Mouse (Mus musculus): ENCODE data around the gene Lima1. TPM values are rescaled to one million over a fixed set of nuclear protein-coding genes. Genes with fewer than 3 reads are reported as not detected.

The Lima1 gene
- total RNA-seq, 2 experiments from 2014 or later, result 18.6 to 18.7 TPM

DNA sequence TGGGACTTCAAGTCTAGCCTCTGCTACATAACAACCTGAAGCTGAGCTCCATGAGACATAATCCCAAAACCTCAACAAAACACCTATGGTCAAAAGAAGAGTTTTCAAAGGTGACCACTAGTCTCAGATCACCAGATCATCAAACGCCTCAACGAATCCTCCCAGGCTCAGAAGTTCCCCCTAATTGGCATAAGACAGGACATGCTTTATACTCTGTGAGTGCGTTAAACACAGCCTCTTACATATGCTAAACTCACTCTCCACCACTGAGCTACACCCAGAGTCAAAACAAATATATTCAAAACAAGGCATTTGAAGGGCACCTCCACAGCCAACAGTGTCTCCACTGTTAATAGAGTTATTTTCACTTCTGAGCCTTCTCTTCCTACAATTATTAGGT lies 2.7 kb downstream of the Lima1 start:
- no peak for DNase-seq (ENCODE audit: low spot score in 2 of 2)

GRCm38 (mm10) chr15:99867654-99868053 lies 7.6 kb downstream of the Lima1 start:
- DNase-seq (ENCODE audit: low spot score in 2 of 2), result no peak

DNA sequence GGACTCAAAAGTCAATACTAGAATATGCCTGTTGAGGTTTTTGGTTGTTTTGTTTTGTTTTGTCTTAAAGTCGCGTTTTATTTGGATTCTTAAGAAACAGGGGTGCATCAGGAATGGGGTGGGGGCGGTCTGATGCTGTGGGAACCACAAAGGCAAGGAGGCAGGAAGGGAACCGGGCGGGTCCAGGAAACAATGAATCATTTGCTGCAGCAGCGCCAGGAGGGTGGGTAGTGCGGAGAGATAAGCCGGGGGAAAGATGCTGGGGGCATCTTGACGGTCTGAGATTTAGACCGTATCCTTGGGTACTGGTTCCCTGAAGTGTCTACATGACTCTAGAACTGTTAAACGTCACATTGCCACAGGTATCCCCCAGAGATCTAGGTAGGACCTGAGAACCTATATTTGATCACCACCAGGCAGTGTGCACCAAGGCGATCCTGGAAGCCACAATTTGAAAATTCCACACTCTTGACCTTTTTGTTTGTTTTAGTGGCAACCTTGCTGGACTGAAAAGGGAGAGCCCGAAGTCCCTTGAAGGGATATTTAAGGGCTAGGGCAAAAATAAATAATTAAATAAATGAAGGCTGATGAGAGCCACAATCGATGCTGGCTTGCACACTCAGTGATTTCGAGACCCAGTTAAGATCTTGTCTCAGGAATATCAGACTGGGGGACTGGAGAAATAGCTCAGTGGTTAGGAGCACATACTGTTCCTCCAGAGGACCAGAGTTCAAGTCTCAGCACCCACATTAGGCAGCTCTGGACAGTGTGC lies 8.6 kb downstream of the Lima1 start:
- no peak for DNase-seq (ENCODE audit: low spot score in 2 of 2)

GRCm38 (mm10) chr15:99865942-99866341 lies 9.3 kb downstream of the Lima1 start:
- peak in 1 of 2 experiments; percentile 36 for DNase-seq (ENCODE audit: low spot score in 2 of 2)

DNA sequence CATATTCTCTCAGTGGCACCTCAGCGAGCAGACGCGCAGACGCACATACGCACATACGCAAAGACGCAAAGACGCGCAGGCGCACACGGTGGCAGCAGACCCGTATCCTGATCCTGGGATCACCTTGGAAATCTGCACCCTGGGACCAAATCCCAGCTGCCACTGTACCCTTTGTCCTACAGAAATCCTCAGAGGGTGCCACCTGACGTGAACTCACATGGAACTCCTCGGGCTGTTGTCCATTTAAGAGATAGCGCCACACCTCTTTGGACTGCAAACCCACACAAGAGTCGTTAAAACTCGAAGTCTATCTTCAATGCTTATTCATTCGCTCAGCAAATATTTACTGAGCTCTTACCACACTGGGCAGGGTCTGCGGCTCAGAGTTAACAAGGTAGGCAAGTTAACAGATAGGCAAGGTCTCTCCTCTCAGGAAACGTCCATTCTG lies 9.7 kb downstream of the Lima1 start:
- no peak for DNase-seq (ENCODE audit: low spot score in 2 of 2)

GRCm38 (mm10) chr15:99865046-99865445 lies 10.2 kb downstream of the Lima1 start:
- DNase-seq (ENCODE audit: low spot score in 2 of 2), result no peak

DNA sequence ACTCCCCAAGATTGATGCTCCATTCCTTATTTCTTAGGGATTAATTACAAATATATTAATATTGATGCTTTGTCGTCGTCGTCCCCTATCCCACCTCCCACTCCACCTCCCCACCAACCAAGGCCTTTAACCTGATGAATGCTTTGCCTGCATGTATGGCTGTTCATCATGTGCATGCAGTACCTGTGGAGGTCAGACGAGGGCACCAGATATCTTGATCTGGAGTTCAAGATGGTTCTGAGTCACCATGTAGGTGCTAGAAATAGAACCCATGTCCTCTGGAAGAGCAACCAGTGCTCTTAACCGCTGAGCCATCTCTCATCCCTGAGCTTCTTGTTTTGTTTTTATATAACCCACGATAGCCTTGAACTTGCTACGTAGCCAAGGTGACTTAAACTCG lies 11.5 kb downstream of the Lima1 start:
- no peak for DNase-seq (ENCODE audit: low spot score in 2 of 2)

- DNase-seq (ENCODE audit: low spot score in 2 of 2), result no peak
Measured at GRCm38 (mm10) chr15:99863358-99863757, 11.9 kb downstream of the Lima1 start.

DNA sequence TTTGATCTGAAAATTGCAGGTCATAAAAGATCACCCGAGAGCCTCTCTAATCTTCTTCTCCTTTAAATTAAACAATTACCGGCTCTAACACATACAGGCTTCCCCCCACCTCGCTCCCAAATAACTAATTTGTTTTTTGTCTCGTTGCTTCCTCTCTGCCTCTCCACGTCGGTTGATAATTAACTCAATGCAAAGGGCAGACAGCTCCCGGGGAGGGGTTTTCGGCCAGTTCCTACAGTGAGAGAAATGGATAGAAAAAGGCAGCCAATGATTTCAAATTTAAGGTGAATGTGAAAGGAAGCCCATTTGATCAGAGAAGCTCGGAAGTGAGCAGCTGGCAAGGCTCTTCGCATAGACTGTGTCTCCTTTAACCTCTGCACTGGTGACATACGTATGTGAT lies 12.8 kb downstream of the Lima1 start:
- no peak for DNase-seq (ENCODE audit: low spot score in 2 of 2)

DNA sequence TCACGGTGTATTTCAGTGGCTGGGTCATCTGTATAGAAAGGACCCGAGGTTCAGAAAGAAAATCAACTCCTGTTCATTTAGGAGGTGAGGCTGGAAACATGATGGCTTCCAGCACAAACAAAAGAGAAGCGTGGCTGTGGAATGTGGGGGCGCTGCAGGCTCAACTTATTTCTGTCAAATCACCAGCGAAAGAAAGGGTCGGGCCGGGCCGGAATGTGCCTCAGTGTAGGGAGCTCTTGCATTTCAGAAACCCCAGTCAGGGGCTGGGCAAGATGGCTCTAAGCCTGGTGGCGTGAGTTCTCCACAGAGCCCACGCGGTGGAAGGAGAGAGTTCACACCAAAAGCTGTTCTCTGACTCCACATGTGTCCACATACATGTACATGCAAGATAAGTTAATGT lies 13.3 kb downstream of the Lima1 start:
- DNase-seq (ENCODE audit: low spot score in 2 of 2), result no peak

GRCm38 (mm10) chr15:99861536-99861935 lies 13.7 kb downstream of the Lima1 start:
- no peak for DNase-seq (ENCODE audit: low spot score in 2 of 2)

- no peak for DNase-seq (ENCODE audit: low spot score in 2 of 2)
Measured at GRCm38 (mm10) chr15:99859644-99860392, 15.4 kb downstream of the Lima1 start.

DNA sequence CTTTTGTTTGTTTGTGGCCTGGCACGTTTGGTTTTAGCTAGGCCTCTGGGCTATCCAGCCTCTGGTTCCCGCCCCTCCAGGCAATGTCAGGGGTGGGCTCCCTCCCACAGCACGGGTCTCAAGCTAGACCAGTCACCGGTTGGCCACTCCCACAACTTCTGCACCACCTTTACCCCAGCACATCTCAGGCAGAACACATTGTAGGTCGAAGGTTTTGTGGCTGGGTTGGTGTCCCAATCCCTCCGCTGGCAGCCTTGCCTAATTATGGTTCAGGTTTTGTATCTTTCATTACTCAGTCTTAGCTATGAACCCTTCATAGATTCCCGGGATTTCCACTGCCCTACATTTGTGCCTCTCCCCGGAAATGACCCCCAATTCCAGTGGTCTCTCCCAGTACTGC lies 17.8 kb downstream of the Lima1 start:
- DNase-seq (ENCODE audit: low spot score in 2 of 2), result no peak

DNA sequence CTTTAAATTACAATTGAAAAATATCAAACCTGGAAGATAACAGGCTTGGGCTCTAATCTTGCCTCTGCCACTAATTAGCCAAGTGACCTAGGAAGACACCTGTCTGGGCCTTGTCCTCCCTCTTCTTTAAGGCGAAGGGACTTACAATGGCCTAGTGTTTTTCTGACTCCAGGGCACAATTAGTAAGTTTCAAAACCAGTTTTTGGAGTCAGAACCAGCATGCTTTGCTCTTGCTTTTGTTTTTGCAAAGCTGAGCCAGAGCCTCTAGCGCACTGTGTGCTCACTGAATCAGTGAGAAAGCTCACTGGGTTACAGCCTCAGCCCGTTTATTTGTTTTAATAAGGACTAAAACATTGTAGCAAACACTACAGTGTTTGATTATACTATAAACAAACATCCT lies 20.1 kb downstream of the Lima1 start:
- DNase-seq (ENCODE audit: low spot score in 2 of 2), result no peak

DNA sequence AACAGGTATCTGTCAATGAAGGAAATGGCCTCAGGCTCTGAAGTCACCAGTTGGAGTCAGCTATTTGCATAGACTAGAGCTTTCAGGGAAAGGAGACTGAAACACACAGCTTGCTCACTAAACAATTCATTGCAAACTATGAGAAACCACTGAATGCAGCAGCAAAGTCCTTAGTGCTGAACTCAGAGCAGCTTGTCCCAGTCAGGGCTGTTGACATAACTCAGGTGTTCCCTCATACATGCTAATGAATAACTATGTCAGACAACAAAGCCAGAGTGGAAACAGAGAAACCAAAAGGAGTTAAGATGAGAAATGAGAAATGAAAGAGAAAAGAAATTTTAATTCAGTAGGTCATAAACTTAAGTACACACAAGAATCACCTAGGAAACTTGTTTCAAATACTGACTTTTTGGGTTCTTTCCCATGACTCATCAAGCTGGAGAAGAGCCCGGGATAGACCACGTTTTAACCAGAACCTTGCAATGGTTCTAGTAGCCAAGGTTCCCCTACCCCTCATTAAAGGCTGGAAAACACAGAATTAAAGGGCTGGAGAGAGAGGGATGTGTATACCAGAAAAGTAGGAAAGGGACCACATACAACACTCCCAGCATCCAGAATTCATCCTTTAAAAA lies 22.5 kb downstream of the Lima1 start:
- no peak for DNase-seq (ENCODE audit: low spot score in 2 of 2)

DNA sequence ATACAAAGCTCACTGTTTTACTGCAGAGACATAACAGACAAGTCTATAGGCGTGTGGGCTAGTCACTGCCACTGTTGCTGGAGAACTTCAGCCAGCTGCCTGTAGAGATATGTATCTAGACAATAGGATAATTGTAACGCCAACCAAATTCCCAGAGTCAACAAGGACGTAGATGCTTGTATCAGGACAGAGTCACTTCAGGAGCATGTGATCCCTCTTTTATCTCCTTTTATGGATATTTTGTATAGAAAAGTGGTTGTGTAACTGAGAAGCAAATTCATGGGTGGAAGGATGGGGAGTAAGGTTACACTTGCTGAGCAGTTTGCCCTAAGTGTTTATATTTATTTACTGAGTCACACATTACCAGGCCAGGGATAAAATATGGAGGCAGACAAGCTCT lies 25.0 kb downstream of the Lima1 start:
- no peak for DNase-seq (ENCODE audit: low spot score in 2 of 2)

DNA sequence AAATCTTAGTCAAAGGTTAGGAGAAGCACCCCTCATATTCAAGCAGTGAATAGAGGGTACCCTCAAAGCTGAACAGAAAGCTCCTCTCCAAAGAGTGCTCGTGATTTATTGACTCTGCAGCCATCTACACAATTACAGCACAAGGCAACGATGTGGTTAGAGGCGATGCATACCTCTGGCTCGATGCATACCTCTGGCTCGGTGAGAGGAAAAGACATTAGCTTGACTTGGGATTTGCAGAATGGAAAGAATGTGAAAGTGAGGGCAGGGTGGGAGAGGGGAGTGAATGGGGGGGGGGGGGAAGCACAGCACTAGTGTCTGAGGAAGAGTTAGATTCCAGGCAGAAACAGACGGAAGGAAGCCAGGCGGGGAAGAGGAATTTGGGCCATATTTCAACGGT lies 27.3 kb downstream of the Lima1 start:
- no peak for DNase-seq (ENCODE audit: low spot score in 2 of 2)

- no peak for DNase-seq (ENCODE audit: low spot score in 2 of 2)
Measured at GRCm38 (mm10) chr15:99847207-99847881, 27.9 kb downstream of the Lima1 start.

- no peak for DNase-seq (ENCODE audit: low spot score in 2 of 2)
Measured at GRCm38 (mm10) chr15:99846633-99847032, 28.6 kb downstream of the Lima1 start.

DNA sequence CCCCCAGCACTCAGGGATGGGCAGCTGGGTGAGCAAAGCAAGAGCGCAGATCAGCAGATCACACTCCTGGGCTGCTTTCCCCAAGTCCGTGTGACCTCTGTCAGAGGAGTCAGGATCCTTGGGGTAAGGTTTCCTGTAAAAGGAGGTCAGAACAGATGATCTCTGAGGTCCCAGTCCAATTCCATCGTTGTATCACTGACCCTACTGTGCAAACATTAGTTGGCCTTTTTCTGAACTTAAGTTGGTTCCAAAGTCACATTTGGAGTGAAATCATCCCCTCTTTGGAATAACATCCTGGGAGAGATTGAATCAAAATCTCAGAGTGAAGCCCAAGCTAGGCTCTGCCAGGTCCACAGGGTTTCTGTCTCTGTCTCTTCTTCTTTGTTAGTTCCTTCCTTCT lies 31.4 kb downstream of the Lima1 start:
- DNase-seq (ENCODE audit: low spot score in 2 of 2), result no peak

- DNase-seq (ENCODE audit: low spot score in 2 of 2), result no peak
Measured at GRCm38 (mm10) chr15:99839910-99840309, 35.3 kb downstream of the Lima1 start.

All from layer of hippocampus, postnatal 14 days (tissue).